Mouse (Mus musculus) heart, postnatal 14 days (tissue): ENCODE data around the gene Olfr1317. TPM values are rescaled to one million over a fixed set of nuclear protein-coding genes. Genes with fewer than 3 reads are reported as not detected.

ENCODE experiments used
- DNase-seq, 2 experiments: peaks; one replicate each; pipeline ENCODE4 v3.0.0; 2021 to 2022
- intact Hi-C: fragments of 180-260 bp; cut with DNase I; formaldehyde crosslinking; loops from one replicate; pipeline ENCODE4 v1.15.1; 2025
- long read RNA-seq, 2 experiments: library from polyadenylated mRNA; stranded (forward); transcript quantifications; one replicate each; pipeline ENCODE4 v2.0.0; 2021
- total RNA-seq, 2 experiments: library from RNA; stranded (reverse); gene quantifications; 2 replicates each; pipeline ENCODE4 v1.2.3; 2021

Gene Olfr1317
- not detected for total RNA-seq
- long read RNA-seq, experiment 1 = 0 reads
- long read RNA-seq, experiment 2 = 0 reads

DNA sequence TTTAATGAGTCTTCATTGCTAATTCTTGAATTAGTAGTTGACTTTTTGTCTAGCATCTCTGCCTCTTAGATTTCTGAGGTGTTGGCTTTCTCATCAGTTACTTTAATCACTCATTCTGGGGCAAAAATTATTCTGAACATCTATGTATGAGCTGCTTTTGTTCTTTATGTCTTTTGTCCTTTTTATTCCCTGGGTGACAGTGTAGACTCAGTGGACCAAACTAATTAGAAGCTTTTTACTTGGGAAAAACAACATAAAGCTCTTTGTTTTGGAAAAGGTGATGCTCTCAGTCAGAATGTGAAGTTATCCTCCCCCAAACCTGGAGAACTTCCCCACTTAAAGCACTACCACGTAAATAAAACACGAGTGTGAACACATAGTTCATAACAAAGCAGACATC lies at the start of gene Olfr1317:
TSS of gene Olfr1317 (plus strand) at position 301 of the 400 bp plus-strand sequence.
- intact Hi-C loops = no loop called here
- DNase-seq = no peak

DNA sequence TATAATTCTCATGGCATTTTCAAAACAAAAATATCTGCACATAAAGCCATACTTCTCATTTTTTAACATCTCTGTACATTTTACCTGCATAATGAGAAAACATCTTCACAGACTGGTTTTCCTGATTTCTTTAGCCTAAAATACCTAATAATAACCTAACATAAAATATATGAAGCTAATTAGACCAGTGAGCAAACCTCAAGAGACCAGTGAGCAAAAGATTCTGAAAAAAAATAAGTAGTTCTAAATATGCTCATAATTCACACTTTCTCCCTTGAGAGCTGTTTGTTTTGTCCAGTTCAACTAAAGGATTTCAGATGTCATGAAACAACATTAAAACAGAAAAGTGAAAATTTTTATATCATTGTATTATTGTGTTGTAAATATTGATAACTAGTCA lies 43.4 kb upstream of the Olfr1317 start, which contains the start of gene Olfr1314:
TSS of gene Olfr1314 (minus strand) at position 101 of the 400 bp plus-strand sequence.
- intact Hi-C loops = no loop called here
- DNase-seq = no peak

DNA sequence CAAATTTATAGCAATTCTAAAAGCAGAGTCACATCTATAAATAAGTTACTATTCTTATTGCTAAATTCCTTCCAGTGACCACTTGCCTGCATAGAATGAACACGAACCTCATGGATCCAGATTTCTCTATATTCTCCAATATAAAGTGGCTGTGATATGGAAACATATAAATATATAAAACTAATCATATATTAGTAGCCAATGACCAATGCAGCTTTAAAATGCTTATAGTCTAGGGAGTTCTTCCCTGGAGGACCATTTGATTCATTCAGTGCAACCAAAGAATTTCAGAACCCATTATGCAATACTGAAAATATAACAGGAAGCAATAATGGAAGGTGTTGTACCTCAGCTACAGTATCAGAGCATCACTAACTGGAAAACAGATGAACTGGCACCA lies 24.8 kb upstream of the Olfr1317 start, which contains the start of gene Olfr1315-ps1:
TSS of gene Olfr1315-ps1 (minus strand) at position 101 of the 400 bp plus-strand sequence.
- no peak for DNase-seq
- intact Hi-C loops = no loop called here

DNA sequence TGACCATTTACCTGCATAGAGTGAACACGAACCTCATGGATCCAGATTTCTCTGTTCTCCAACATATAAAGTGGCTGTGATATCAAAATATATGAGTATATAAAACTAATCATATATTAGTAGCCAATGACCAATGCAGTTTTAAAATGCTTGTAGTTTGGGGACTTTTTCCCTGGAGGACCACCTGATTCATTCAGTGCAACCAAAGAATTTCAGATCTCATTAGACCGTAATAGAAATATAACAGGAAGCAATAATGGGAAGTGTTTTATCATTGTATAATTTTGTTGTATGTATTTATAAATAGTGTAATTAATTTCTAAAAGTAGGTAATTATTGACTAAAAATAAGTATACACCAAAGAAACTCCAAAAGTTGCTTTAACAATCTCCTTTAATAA lies 5.3 kb upstream of the Olfr1317 start, which contains the start of gene Olfr1316:
TSS of gene Olfr1316 (minus strand) at position 101 of the 400 bp plus-strand sequence.
- DNase-seq = no peak
- intact Hi-C loops = no loop called here

DNA sequence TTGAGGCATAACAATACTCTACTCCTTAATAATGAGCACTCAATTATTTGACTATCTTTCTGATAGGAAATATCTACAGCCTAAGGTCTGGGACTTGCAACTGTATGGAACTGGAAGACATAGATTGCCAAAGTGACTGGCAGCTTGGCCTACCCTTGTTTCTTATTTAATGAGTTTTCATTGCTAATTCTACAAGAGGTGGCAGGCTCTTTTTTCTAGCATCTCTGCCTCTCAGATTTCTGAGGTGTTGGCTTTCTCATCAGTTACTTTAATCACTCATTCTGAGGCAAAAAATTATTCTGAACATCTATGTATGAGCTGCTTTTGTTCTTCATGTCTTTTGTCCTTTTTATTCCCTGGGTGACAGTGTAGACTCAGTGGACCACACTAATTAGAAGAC lies 13.8 kb downstream of the Olfr1317 start, which contains the start of gene Olfr1318:
TSS of gene Olfr1318 (plus strand) at position 301 of the 400 bp plus-strand sequence.
- no peak for DNase-seq
- intact Hi-C loops = no loop called here

Other genes starting within 250 kb of the Olfr1317 start
- gene Olfr1306, start 224.1 kb upstream of the Olfr1317 start, total RNA-seq = not detected
- gene Olfr1307, start 190.9 kb upstream of the Olfr1317 start, total RNA-seq = under 1 TPM; 0.02 TPM
- not detected for gene Olfr1308, start 175.4 kb upstream of the Olfr1317 start, total RNA-seq
- not detected for gene Olfr1309, start 150.0 kb upstream of the Olfr1317 start, total RNA-seq
- not detected for gene Olfr1310, start 127.6 kb upstream of the Olfr1317 start, total RNA-seq
- gene Olfr1311, start 115.9 kb upstream of the Olfr1317 start, total RNA-seq = not detected
- not detected for gene Olfr1312, start 90.1 kb upstream of the Olfr1317 start, total RNA-seq
- gene Olfr1313, start 62.5 kb upstream of the Olfr1317 start, total RNA-seq = not detected
- gene Olfr1314, start 43.5 kb upstream of the Olfr1317 start, total RNA-seq = not detected
- not detected for gene Olfr1315-ps1, start 24.9 kb upstream of the Olfr1317 start, total RNA-seq
- not detected for gene Olfr1316, start 5.4 kb upstream of the Olfr1317 start, total RNA-seq
- not detected for gene Olfr1318, start 13.9 kb downstream of the Olfr1317 start, total RNA-seq
- gene Lpcat4, start 99.1 kb downstream of the Olfr1317 start, total RNA-seq = 1 to 10 TPM; 4.3 to 4.4 TPM
- gene Nutm1, start 119.0 kb downstream of the Olfr1317 start, total RNA-seq = not detected
- gene Nop10, start 121.6 kb downstream of the Olfr1317 start, total RNA-seq = 10 to 100 TPM; 57.1 to 64.2 TPM
- gene Slc12a6, start 125.5 kb downstream of the Olfr1317 start, total RNA-seq = 10 to 100 TPM; 40.7 to 42.8 TPM
- gene Gm21985, start 126.0 kb downstream of the Olfr1317 start, total RNA-seq = under 1 TPM in 1 of 2 experiments, not detected in 1; 0.51 TPM
- gene Emc4, start 227.7 kb downstream of the Olfr1317 start, total RNA-seq = 10 to 100 TPM; 61.2 to 67.8 TPM
- 1 to 10 TPM; 7.3 to 7.6 TPM for gene Katnbl1, start 238.9 kb downstream of the Olfr1317 start, total RNA-seq